Mouse (Mus musculus): ENCODE measurements at regions not wholly inside any gene's neighbourhood (a gene's known extent, or its start where the extent isn't known, plus 50 kb on each side); places are given as distances from the start of the nearest gene placed in this dataset.

DNA sequence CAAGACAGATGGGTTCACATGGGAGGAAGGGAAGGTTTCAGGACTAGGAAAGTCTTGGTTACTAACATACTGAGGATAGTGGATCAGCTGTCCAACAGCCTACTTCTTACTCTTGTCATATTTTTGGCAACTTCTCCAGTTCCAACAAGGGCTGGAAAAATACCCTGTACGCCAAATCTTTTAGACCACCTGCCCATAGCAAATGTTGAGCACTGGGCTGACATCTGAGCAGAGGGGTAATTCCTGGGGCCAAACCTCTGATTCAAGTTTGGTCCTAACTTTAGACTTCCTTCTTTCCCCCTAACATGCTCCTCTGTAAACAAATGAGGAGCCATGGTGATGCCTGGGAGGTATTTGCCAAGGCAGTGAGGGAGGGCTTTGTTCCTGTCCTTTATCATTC is 437.5 kb upstream of the Gm9747 start:
- dilution Hi-C loops (cut with MboI; ENCODE audit: extremely low pct_ligation_motif_present, extremely low pct_unique_long_range_greater_than_20kb, low sequenced_read_pairs): no loop called here
- no peaks in the 10 kb centered on the region for H3K27me3 ChIP-seq (replicated peaks)
- H3K9me3 ChIP-seq (replicated peaks; ENCODE audit: low read length): no peaks in the 10 kb centered on the region
- in situ Hi-C loops (cut with MboI; ENCODE audit: low pct_ligation_motif_present, low pct_unique_long_range_greater_than_20kb, low sequenced_read_pairs): no loop called here
- H3K9ac ChIP-seq (ENCODE audit: insufficient read depth, low read depth): no peak overlapping the region
- H3K79me2 ChIP-seq (replicated peaks; ENCODE audit: control insufficient read depth, extremely low read depth, insufficient read depth, poor library complexity, severe bottlenecking): no peaks in the 10 kb centered on the region
- no peaks in the 10 kb centered on the region for H3K36me3 ChIP-seq (replicated peaks in 1 of 2; ENCODE audit: control insufficient read depth in 1 of 2, insufficient read depth in 1 of 2, low read length in 1 of 2)
- TF ChIP-seq ELF1 (IDR thresholded peaks at IDR 0.05; ENCODE audit: low read depth, low read length): no peak
- TF ChIP-seq CTCF (conservative IDR thresholded peaks at IDR 0.05 in 1 of 2, IDR thresholded peaks at IDR 0.05 in 1 of 2; ENCODE audit: low read depth in 2 of 2, low read length in 2 of 2): no peak
- TF ChIP-seq MAX (IDR thresholded peaks at IDR 0.05; ENCODE audit: low read length): no peak
- TF ChIP-seq MYC (IDR thresholded peaks at IDR 0.05; ENCODE audit: low read depth, low read length): no peak
- no peak for TF ChIP-seq USF1 (IDR thresholded peaks at IDR 0.05; ENCODE audit: low read depth, low read length)
- TF ChIP-seq NRF1 (IDR thresholded peaks at IDR 0.05; ENCODE audit: low read depth, low read length): no peak
- no peak for TF ChIP-seq JUND (conservative IDR thresholded peaks at IDR 0.05; ENCODE audit: low read depth, low read length)
- H3K4me3 ChIP-seq (replicated peaks in 1 of 3; ENCODE audit: low read depth in 2 of 3, low read length in 2 of 3, poor library complexity in 1 of 3): no peak overlapping the region
- H3K27ac ChIP-seq (ENCODE audit: insufficient read depth, low read depth): no peak overlapping the region
- H3K4me2 ChIP-seq (ENCODE audit: insufficient read depth, low read depth, poor library complexity, severe bottlenecking): no peak overlapping the region
- peaks cover 0 to 6% of the 10 kb centered on the region in 2 experiments; a peak in 2 of 4 replicates for H3K4me1 ChIP-seq (ENCODE audit: control insufficient read depth in 1 of 2, insufficient read depth in 2 of 2)
- DNase-seq (ENCODE audit: extremely low read depth): no peak

DNA sequence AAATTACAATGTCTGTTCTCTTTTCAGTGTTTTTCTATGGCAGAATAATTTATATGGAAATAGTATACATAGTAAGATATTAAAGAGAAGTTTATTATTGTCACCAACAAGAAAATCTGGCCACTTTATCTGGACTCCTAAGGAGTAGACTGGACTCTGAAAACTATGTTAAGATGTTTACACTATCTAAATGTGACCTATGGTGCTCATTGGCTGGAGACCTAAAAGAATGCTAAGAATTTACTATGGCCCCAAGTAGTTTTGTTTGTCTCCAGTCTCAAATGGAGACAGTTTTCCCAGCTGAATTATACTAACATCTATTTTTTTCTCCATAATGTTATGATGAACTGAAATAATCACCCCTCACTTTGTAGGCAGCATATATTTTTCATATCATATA is 421.3 kb upstream of the Gm9747 start:
- dilution Hi-C loops (cut with MboI; ENCODE audit: extremely low pct_ligation_motif_present, extremely low pct_unique_long_range_greater_than_20kb, low sequenced_read_pairs): no loop called here
- H3K36me3 ChIP-seq (replicated peaks in 1 of 2; ENCODE audit: control insufficient read depth in 1 of 2, insufficient read depth in 1 of 2, low read length in 1 of 2): no peaks in the 10 kb centered on the region
- H3K79me2 ChIP-seq (replicated peaks; ENCODE audit: control insufficient read depth, extremely low read depth, insufficient read depth, poor library complexity, severe bottlenecking): no peaks in the 10 kb centered on the region
- in situ Hi-C loops (cut with MboI; ENCODE audit: low pct_ligation_motif_present, low pct_unique_long_range_greater_than_20kb, low sequenced_read_pairs): no loop called here
- no peak overlapping the region for H3K9ac ChIP-seq (ENCODE audit: insufficient read depth, low read depth)
- no peak overlapping the region for H3K27ac ChIP-seq (ENCODE audit: insufficient read depth, low read depth)
- H3K4me1 ChIP-seq (ENCODE audit: control insufficient read depth in 1 of 2, insufficient read depth in 2 of 2): no peaks in the 10 kb centered on the region
- no peak overlapping the region for H3K4me3 ChIP-seq (replicated peaks in 1 of 3; ENCODE audit: low read depth in 2 of 3, low read length in 2 of 3, poor library complexity in 1 of 3)
- TF ChIP-seq MXI1 (IDR thresholded peaks at IDR 0.05; ENCODE audit: low read depth, low read length) (no peak), CHD1 (IDR thresholded peaks at IDR 0.05; ENCODE audit: low read depth, low read length) (no peak), MYC (IDR thresholded peaks at IDR 0.05; ENCODE audit: low read depth, low read length) (no peak), POLR2A (IDR thresholded peaks at IDR 0.05; ENCODE audit: low read depth, low read length) (no peak), USF1 (IDR thresholded peaks at IDR 0.05; ENCODE audit: low read depth, low read length) (no peak), E2F4 (IDR thresholded peaks at IDR 0.05; ENCODE audit: insufficient replicate concordance, low read depth, low read length) (no peak), ZKSCAN1 (IDR thresholded peaks at IDR 0.05; ENCODE audit: borderline replicate concordance, low read depth, low read length) (no peak), SIN3A (IDR thresholded peaks at IDR 0.05; ENCODE audit: low read length) (no peak), EP300 (IDR thresholded peaks at IDR 0.05; ENCODE audit: low read length) (no peak), ZNF384 (IDR thresholded peaks at IDR 0.05; ENCODE audit: low read depth, low read length) (no peak), MAFK (IDR thresholded peaks at IDR 0.05; ENCODE audit: insufficient replicate concordance, low read length) (no peak), CTCF (conservative IDR thresholded peaks at IDR 0.05 in 1 of 2, IDR thresholded peaks at IDR 0.05 in 1 of 2; ENCODE audit: low read depth in 2 of 2, low read length in 2 of 2) (no peak), NELFE (IDR thresholded peaks at IDR 0.05; ENCODE audit: low read depth, low read length) (no peak), JUN (IDR thresholded peaks at IDR 0.05; ENCODE audit: insufficient read depth, low read depth, low read length) (no peak), TBP (conservative IDR thresholded peaks at IDR 0.05; ENCODE audit: low read depth, low read length) (no peak), MAZ (IDR thresholded peaks at IDR 0.05; ENCODE audit: low read depth, low read length) (no peak), HCFC1 (IDR thresholded peaks at IDR 0.05; ENCODE audit: low read depth, low read length) (no peak), RAD21 (IDR thresholded peaks at IDR 0.05; ENCODE audit: low read depth, low read length) (no peak), POLR2AphosphoS2 (IDR thresholded peaks at IDR 0.05; ENCODE audit: low read depth, low read length) (no peak), CHD2 (IDR thresholded peaks at IDR 0.05; ENCODE audit: low read length) (no peak)
- no peak overlapping the region for H3K4me2 ChIP-seq (ENCODE audit: insufficient read depth, low read depth, poor library complexity, severe bottlenecking)
- H3K9me3 ChIP-seq (replicated peaks; ENCODE audit: low read length): no peaks in the 10 kb centered on the region
- DNase-seq (ENCODE audit: extremely low read depth): no peak
- no peaks in the 10 kb centered on the region for H3K27me3 ChIP-seq (replicated peaks)

All from CH12.LX (cell line).